Mouse (Mus musculus) inflammation-experienced regulatory T-cells, adult 6 months (primary cell): ENCODE measurements around the gene Galnt10. TPM values are rescaled to one million over a fixed set of nuclear protein-coding genes. Genes with fewer than 3 reads are reported as not detected.

ENCODE experiments used
- ATAC-seq: one replicate; pipeline ENCODE4 v1.8.0; 2017
- polyA plus RNA-seq, 3 experiments: library from polyadenylated mRNA; unstranded; fragments of 100-300 nt; shearing (Covaris generic); gene quantifications; one replicate each; pipeline ENCODE4 v1.2.1; 2017

The Galnt10 gene
- polyA plus RNA-seq, 3 experiments from 2014 or later = 2.8 to 5.2 (median 4.6) TPM

- no peak for ATAC-seq
Observed at GRCm38 (mm10) chr11:57643691-57644090, 1.6 kb upstream of the Galnt10 start.

DNA sequence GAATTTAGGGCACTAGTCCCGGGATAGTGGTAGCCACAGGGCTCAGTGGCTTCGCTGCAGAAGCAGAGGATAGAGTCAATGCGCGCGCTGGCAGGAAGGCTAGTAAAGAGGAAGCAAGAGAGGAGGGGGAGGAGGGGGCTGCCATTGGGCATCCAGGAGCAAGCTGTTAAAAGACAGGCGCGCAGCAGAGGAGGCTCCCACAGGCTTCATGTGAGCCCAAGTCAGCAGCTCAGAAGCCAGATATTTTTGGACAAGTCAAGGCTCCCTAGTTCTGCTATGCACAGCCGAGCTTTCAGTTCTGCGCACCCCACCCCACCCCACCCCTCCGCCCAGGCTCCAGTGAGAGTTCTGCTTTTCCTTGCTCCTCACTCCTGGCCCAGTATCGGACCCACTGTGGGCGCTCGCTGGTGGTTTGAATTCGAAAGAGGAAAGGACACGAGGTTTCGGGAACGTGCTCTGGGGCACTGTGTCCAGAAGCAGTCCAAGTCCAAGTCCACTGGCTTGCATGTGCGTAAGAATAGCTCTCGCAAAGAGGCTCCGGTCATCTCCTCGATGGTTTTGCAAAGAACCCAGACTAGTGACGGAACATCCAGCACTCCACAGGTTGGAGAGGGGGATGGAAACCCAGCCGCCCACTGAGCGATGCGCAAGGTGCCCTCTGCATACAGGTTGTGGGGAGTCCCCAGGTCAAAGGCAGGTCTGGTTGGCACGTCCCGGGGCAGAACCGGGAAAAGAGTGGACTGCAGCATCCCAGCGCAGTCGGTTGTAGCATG, 811 bp upstream of the Galnt10 start:
- peak; percentile 36 for ATAC-seq

GRCm38 (mm10) chr11:57645847-57646246, 605 bp downstream of the Galnt10 start:
- ATAC-seq = no peak

- no peak for ATAC-seq
Observed at GRCm38 (mm10) chr11:57646416-57646815, 1.2 kb downstream of the Galnt10 start.

DNA sequence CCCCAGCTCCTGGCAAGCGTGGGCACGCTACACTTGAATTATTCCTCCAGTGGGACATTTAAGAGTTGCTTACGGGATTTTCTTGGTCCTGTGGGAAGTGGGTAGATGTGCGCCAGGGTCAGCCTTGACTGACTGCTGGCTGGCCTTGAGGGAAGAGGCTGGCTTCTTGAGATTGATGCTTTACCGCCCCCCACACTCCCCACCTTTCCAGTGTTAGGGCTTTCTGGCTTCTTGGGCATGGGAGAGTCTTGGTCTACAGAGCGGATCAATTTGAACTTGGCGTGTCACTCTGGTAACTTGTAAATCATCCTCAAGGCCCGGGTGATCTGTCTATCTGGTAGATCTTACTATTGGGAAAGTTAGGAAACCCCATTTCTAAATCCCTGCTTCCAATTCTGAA, 1.7 kb downstream of the Galnt10 start:
- ATAC-seq = no peak

DNA sequence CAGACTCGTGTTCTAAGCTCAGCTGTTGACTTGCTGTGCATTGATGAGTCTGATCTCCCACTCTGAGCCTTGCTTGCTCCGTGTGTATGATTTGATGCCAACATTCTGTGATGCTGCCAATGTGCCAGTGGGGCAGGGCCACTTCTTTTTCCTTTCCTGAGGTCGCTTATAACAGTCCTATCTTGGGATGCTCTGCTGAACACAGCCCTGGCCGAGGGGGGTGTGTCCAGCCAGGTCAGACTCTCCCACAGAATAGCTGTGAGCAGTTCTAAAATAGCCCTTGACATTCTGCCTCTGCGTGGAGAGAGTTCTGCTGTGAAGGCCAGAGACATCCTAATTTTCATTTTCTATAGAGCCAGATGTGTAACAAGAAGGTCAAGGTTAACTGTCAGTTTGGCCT, 2.2 kb downstream of the Galnt10 start:
- no peak for ATAC-seq

DNA sequence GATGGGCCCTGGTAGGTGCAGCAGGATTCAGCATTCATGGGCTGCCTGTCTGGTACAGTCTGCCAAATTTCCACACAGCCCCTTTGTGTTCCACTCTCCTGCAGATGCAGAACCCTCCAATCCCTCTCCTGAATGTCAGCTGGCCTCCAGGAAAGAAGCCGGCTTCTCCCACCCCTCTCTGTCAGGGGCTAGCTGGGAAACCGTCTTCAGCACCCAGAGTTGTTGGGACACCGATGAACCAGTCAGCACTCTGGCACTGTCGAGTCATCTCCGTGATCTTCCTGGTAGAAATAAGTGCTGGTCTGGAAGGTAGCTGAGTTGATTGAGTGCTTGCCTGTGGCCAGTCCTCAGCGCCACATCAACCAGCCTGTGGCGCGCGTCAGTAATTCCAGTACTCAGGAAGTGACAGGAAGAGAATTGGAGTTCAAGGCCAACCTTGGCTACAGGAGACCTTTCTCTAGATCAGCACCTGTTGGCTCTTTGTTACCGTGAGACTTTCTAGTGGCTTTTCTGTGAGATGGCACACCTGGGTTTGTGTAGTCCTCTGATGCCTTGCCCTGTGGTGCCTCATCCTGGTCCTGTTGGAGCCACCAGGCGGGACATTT, 3.1 kb downstream of the Galnt10 start:
- ATAC-seq = no peak

DNA sequence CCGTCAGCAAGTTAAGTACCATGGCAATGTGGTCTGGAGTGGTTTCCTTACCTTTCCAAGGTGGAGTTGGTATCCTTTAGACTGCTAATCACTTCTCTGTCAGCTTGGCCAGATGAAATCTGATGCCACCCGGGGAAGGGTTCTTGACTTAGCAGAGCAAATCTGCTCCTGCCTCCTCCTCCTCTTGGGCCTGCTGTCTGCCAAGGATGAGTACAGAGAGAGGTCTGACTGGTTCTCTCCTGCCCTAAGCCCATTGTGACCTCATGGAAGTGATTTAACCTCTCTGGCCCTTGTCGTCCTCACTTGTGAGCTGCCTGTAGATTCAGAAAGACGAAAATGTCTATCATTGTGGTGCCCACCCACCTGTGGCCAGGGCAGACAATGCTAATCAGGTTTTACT, 4.0 kb downstream of the Galnt10 start:
- ATAC-seq = no peak

DNA sequence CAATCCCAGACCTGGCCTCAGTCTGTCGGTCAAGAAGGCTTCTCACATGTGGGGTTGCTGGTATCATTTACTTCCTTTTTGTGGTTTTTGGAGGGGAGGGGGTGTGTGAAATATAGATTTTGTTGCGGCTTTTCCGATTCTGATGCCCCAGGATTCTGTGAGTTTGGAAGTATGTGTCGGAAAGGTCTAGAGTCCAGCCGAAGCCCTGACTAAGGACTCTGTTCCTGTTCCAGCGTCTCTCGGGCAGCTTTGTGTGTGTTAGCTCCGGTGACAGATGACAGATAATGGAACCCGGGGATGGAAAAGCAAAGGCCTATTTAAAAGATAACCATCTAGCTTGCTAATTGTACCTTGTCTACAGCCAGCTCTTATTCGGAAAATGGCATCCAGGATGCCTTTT, 4.4 kb downstream of the Galnt10 start:
- no peak for ATAC-seq

- ATAC-seq = no peak
Observed at GRCm38 (mm10) chr11:57650867-57651266, 5.6 kb downstream of the Galnt10 start.

DNA sequence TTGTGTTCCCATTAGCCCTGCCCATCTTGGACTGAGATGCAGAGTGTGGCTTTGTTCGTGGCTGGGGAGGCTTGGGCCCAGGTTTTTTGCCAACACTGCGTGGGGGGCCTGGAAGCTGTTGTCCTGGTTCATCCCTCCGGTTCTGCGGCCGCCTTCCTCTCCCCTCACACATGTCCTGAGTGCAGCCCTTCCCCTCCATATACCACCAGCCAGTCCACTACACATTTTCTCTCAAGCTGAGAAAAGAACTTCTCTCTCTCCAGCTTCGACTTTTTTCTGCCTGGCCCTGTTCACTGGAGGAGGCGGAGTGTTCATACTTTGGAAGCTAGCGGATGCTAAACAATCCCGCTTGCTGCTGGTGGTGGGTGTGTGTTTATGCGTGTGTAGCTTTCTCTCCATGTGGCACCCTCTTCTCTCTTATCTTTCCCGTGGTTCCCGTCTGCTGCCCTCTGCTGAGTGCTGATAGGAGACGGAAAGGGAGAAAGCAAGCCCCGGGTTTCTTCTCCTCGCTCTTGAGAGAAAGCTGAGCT, 6.1 kb downstream of the Galnt10 start:
- ATAC-seq = no peak

DNA sequence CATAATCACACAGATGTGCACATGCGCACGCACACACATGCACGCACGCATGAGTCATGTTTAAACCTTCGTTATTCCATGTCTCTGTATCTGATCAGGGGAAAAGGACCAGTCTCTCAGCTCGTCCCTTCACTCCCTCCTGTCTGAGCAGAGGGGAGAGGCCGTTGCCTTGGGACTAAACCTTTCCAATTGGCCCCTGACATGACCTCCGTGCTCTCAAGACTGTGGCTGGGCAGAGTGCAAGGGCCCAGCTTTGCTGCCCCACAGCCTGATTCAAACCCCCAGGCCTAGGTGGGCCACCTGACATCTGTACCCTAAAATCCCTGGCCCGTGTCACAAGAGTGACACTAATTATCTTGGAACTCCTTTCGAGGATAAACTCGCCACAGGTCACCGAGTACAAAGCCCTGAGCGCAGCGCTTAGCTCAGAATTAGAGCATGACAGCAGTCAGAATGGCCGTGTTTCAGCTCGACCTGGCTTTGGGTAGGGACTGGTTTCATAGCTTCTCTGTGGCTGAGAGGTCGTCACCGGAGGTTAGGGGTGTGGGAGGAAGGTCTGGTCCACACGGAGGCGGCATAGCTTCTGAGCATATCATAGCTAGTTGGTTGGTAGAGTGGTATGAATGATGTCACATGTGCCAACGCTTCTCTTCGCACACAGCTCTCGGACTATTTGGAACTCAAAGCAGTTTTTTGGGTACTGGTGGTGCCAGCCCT, 7.1 kb downstream of the Galnt10 start:
- no peak for ATAC-seq

DNA sequence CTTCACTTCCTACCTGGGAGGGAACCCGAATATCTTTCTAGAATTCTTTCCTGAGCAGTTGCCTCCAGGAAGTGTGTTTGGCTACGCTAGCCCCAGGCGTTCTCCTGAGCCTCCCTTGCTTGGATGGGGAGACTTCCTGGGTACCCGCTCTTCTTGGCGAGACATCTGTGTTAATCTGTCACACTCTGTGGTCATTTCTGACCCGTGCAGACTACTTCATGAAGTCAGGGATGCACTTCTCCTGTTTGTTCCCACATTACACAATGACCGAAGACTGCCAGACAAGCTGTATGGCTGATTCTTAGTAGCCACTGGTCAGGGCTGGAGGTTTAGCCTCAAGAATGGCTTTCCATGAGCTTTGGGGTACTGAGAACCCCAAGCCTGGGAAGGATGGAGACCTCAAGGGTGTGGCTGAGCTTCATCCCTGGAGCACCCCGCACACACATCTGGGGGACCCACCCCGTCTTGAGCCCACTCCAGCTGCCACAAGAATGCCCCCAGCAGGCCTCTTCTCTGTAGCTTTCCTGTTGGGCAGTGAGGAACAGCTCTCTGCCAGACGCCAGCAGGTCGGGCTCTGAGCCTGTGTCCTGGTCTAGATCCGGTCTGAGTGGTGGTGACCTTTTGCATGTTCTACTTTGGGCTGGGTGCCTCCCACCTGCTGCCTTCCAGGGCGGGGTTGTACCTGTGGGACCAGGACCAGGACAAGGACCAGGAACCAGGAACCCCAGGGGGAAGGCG, 7.8 kb downstream of the Galnt10 start:
- ATAC-seq = no peak

DNA sequence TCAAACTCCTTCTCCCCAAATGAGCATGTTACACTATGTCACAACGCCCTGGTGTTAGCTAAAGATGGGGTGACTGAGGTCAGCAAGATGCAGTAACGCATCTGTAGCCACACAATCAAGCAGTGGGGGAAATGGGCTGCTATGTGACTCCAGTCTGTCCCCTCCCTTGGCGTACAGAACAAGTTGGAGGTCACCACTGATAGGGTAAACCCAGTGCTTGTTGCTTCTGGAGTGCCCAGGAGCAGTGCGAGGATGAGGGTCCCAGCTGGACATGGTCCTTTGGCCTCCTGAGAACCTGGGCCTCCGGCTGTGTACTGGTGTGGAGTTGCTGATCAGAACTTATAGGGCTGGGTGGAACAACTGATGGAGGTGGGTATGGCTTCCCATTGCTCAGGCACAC, 8.6 kb downstream of the Galnt10 start:
- no peak for ATAC-seq

GRCm38 (mm10) chr11:57654386-57654785, 9.1 kb downstream of the Galnt10 start:
- ATAC-seq = no peak

DNA sequence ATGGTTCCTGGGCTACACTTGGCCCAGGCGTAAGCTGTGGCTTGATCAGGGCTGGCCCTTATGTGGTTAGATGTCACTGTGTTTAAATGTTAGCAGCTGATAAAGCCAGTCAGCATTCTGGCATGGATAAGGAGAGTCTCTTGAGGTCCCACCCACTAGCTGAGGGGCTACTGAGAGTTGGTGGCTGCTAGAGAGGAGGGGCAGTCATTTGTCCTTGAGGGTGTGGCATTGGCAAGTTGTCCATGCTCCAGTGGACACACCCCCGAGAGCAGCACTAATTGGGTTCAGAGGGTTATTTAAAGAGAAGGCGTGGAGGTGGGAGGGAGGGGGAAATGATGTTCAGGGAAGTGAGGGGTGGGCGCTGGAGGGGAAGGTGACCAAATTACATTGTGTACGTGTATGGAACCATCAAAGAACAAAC, 9.7 kb downstream of the Galnt10 start:
- ATAC-seq = no peak

DNA sequence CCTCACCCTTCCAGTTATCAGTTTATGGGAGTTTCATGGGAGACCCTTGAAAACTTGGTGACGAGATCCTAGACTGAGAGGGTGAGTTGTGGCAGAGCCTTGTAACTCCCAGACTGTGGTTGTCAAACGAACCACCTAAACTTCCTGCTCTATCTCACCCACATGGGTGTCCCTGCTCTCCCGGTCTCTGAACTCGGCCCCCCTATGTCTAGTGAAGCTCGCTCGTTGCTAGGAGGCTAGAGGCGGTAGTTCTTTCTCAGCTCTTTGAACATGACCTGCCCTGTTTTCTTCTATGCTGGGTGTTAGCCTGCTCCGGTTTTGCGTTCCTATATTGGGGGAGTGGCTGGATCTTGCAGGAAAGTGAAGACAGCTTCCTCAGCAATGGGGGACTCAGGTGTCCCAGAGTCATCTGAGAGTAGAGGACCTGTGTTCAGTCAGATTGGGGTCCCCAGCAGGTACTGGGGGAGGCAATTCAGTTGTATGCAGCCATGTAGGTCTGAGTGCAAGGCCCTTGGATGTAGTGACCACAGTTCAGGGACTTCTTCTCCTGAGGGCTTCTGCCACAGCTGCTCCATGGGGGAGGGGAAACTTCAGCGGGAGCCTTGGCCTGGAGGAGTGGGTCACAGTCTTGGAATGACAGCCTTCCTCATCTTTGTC, 10.6 kb downstream of the Galnt10 start:
- ATAC-seq = no peak

GRCm38 (mm10) chr11:57656602-57657275, 11.5 kb downstream of the Galnt10 start:
- no peak for ATAC-seq

- ATAC-seq = no peak
Observed at GRCm38 (mm10) chr11:57657370-57658072, 12.3 kb downstream of the Galnt10 start.

DNA sequence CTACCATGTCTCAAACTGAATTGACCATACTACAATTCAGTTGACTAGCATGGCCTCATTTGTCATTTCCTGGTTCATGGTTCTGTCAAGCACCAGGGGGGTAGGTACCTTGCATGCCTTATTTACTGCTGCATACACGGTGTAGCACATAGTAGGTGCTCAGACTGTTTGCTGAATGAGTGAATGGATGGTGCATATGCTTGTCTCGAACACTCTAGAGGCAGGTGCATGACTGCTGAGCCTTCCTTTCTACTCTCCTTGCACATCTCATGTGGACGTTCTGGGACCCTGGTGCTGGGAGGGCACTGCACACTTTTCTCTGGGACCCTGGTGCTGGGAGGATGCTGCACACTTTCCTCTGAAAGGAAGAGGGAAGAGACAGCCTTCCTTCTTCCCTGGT, 13.0 kb downstream of the Galnt10 start:
- no peak for ATAC-seq

GRCm38 (mm10) chr11:57658751-57659150, 13.5 kb downstream of the Galnt10 start:
- ATAC-seq = no peak
